Mouse (Mus musculus): ENCODE results near the gene E130114P18Rik. TPM values are rescaled to one million over a fixed set of nuclear protein-coding genes. Genes with fewer than 3 reads are reported as not detected.

Gene E130114P18Rik
- polyA plus RNA-seq, 1 experiment: not detected

DNA sequence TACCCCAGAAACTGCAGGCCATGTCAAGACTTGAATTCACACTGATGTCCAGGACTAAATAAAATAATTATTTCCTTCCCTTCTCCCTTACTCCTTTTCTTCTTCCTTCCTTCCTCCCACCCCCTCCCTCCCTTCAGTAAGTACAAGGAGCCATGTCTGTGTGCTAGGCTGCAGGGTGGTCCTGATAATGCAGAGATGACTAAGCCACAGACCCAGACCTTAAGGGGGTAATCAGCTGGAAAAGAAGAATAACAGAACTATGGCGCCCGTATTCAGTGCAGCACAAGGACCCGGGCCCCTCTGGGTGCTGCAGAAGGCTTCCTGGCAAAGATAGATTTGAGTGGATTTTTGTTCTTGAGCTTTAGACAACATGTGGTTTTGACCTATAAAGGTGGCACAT, 108.1 kb downstream of the E130114P18Rik start:
- WGBS: 90% methylated on average over 3 of the region's 3 CpGs
- H3K36me3 ChIP-seq (ENCODE audit: control insufficient read depth, insufficient read depth, low read length): no peaks in the 10 kb centered on the region

DNA sequence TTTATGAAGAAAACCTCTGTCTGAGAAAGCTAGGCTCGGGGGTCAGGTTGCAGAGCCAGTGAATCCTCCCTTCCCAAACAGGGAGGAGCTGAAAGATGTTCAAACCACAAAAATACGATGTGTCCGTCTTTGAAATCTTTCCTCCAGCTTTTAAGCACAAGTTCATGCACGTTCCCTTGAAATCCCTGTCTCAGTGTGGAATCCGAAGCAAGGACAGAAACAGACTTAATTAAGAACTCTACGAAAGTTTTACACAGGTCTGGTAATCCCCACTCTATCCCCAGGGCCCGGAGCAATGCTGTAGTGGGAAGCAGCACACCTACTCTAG, 112.5 kb downstream of the E130114P18Rik start:
- no peak overlapping the region for H3K4me3 ChIP-seq (ENCODE audit: low read depth, low read length)
- no peak for TF ChIP-seq POLR2A (IDR thresholded peaks at IDR 0.05; ENCODE audit: low read depth, low read length)
- no peak for TF ChIP-seq CTCF (IDR thresholded peaks at IDR 0.05; ENCODE audit: extremely low read depth, insufficient read length, insufficient replicate concordance, low read depth, low read length)
- H3K27ac ChIP-seq (ENCODE audit: insufficient read depth, low read depth, low read length): no peak overlapping the region
- no peaks in the 10 kb centered on the region for H3K27me3 ChIP-seq (ENCODE audit: control insufficient read depth, insufficient read depth, low read length)
- H3K36me3 ChIP-seq (ENCODE audit: control insufficient read depth, insufficient read depth, low read length): no peaks in the 10 kb centered on the region
- WGBS: 87% methylated on average over 7 of the region's 7 CpGs
- H3K4me1 ChIP-seq (ENCODE audit: control insufficient read depth, insufficient read depth, insufficient read length, low read length): no peaks in the 10 kb centered on the region

More for the DNA sequence above, 108.1 kb downstream of the E130114P18Rik start:
- no peak overlapping the region for H3K27ac ChIP-seq (ENCODE audit: insufficient read depth, low read depth, low read length)
- no peak overlapping the region for H3K4me3 ChIP-seq (ENCODE audit: low read depth, low read length)
- H3K27me3 ChIP-seq (ENCODE audit: control insufficient read depth, insufficient read depth, low read length): no peaks in the 10 kb centered on the region
- H3K4me1 ChIP-seq (ENCODE audit: control insufficient read depth, insufficient read depth, insufficient read length, low read length): no peaks in the 10 kb centered on the region
- no peak for TF ChIP-seq POLR2A (IDR thresholded peaks at IDR 0.05; ENCODE audit: low read depth, low read length)
- no peak for TF ChIP-seq CTCF (IDR thresholded peaks at IDR 0.05; ENCODE audit: extremely low read depth, insufficient read length, insufficient replicate concordance, low read depth, low read length)

DNA sequence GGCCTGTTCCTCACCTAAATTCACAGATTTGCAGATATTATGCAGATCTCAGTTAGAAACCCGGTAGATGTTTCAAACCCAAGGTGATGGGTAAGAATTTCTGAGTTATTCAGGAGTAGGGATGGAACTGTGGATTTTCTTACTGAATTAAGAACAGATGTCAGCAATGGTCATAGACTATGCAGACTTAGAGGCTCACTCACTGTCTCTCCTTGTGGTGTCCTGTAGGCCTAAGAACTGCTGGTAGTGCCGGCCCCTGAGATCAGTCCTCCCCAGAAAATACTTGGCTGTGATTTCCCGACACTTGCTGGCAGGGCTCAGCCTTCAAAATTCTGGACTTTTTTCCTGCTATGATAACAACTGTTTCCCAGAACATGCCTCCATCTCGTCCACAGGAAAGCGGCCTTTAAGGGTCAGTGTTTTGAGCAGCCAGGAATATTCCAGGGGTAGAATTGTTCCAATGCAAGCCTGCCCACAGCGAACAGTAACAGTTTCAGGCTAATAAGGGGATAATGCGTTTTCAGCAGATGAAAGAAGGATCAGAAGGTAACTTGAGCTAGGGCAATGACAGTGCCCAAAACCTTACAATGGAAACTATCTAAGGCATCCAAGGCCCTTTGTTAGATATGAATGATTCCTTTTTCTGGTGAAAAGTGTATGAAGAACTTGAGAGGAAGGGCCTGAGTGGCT, 113.0 kb downstream of the E130114P18Rik start:
- 79% methylated on average over 7 of the region's 7 CpGs for WGBS
- no peaks in the 10 kb centered on the region for H3K36me3 ChIP-seq (ENCODE audit: control insufficient read depth, insufficient read depth, low read length)
- no peaks in the 10 kb centered on the region for H3K27me3 ChIP-seq (ENCODE audit: control insufficient read depth, insufficient read depth, low read length)
- TF ChIP-seq POLR2A (IDR thresholded peaks at IDR 0.05; ENCODE audit: low read depth, low read length) (no peak), CTCF (IDR thresholded peaks at IDR 0.05; ENCODE audit: extremely low read depth, insufficient read length, insufficient replicate concordance, low read depth, low read length) (no peak)
- no peak overlapping the region for H3K4me3 ChIP-seq (ENCODE audit: low read depth, low read length)
- no peaks in the 10 kb centered on the region for H3K4me1 ChIP-seq (ENCODE audit: control insufficient read depth, insufficient read depth, insufficient read length, low read length)
- H3K27ac ChIP-seq (ENCODE audit: insufficient read depth, low read depth, low read length): no peak overlapping the region

DNA sequence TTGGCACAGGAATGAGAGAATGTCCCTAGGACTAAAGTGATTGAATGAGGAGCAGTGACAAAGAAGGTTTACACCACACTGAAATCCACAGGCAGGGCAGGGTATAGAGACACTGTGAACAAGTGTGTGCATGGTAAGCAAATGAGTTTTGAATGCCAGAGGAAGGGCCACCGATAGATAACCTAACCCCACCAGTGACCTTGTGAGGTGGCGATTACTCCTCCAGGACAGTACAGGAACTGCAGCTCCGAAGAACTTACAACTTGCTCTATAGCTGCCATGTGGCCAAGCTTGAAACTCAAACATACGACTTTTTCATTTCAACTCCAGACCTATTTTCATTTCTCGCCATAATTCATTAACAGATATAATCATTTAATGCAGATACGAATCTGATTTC, 114.0 kb downstream of the E130114P18Rik start:
- H3K27ac ChIP-seq (ENCODE audit: insufficient read depth, low read depth, low read length): no peak overlapping the region
- no peaks in the 10 kb centered on the region for H3K27me3 ChIP-seq (ENCODE audit: control insufficient read depth, insufficient read depth, low read length)
- 80% methylated on average over 6 of the region's 6 CpGs for WGBS
- H3K36me3 ChIP-seq (ENCODE audit: control insufficient read depth, insufficient read depth, low read length): no peaks in the 10 kb centered on the region
- H3K4me3 ChIP-seq (ENCODE audit: low read depth, low read length): no peak overlapping the region
- no peak for TF ChIP-seq POLR2A (IDR thresholded peaks at IDR 0.05; ENCODE audit: low read depth, low read length)
- no peak for TF ChIP-seq CTCF (IDR thresholded peaks at IDR 0.05; ENCODE audit: extremely low read depth, insufficient read length, insufficient replicate concordance, low read depth, low read length)
- no peaks in the 10 kb centered on the region for H3K4me1 ChIP-seq (ENCODE audit: control insufficient read depth, insufficient read depth, insufficient read length, low read length)

DNA sequence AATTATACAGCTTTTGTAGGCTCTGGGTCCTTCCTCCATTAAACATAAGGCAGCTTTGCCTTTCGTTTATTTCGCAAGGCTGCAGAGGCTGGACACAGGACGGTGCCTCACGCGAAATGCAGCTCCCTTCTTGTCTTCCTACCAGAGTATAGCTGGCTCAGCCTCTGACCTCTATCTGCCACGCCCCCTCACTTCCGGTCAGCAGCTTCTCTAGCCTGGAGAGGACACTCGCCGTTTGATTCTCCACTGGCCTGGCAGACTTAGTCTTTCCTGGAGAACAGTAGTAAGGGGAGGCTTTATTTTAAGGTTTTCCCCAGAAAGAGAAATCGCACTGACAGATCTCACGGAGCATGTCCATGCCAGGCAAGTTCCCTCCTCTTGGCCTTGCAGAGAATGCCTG, 115.0 kb downstream of the E130114P18Rik start:
- no peak overlapping the region for H3K27ac ChIP-seq (ENCODE audit: insufficient read depth, low read depth, low read length)
- no peaks in the 10 kb centered on the region for H3K27me3 ChIP-seq (ENCODE audit: control insufficient read depth, insufficient read depth, low read length)
- WGBS: 75% methylated on average over 11 of the region's 11 CpGs
- TF ChIP-seq CTCF (IDR thresholded peaks at IDR 0.05; ENCODE audit: extremely low read depth, insufficient read length, insufficient replicate concordance, low read depth, low read length) (no peak), POLR2A (IDR thresholded peaks at IDR 0.05; ENCODE audit: low read depth, low read length) (no peak)
- no peaks in the 10 kb centered on the region for H3K4me1 ChIP-seq (ENCODE audit: control insufficient read depth, insufficient read depth, insufficient read length, low read length)
- no peak overlapping the region for H3K4me3 ChIP-seq (ENCODE audit: low read depth, low read length)
- no peaks in the 10 kb centered on the region for H3K36me3 ChIP-seq (ENCODE audit: control insufficient read depth, insufficient read depth, low read length)

DNA sequence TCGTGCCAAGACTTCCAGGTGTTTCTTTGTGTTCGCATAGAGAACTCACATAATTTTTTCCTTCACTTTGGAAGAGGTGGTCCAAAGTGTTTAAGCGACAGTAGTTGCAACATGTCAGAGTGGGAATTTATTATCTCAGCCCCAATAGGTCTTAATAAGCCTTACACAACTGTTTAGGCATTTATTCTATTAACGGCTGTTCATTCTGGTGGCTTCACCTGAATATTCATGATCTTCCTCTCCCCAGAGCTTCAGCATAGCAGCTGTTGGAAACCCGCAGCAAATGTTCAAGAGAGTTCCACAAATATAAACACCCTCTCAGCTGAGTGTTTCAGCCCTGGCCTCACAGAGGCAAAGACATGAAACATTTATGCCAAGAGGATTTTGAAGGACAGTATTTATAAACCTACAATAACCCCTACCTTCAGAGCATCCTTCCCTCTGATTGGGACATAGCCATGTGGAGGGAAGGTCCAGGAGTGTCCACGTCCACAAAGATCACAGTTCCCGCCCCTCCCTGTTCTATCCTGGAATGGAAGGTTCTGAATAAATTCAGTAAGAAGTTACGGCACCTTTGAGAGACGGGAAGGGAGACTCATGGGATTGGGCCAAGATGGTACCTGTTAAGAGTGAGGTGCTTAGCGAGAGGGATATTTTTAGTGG, 116.1 kb downstream of the E130114P18Rik start:
- Histone ChIP-seq H3K27me3 (ENCODE audit: control insufficient read depth, insufficient read depth, low read length) (no peaks in the 10 kb centered on the region), H3K4me3 (ENCODE audit: low read depth, low read length) (no peak overlapping the region), H3K27ac (ENCODE audit: insufficient read depth, low read depth, low read length) (no peak overlapping the region), H3K36me3 (ENCODE audit: control insufficient read depth, insufficient read depth, low read length) (no peaks in the 10 kb centered on the region), H3K4me1 (ENCODE audit: control insufficient read depth, insufficient read depth, insufficient read length, low read length) (no peaks in the 10 kb centered on the region)
- 83% methylated on average over 10 of the region's 10 CpGs for WGBS
- TF ChIP-seq CTCF (IDR thresholded peaks at IDR 0.05; ENCODE audit: extremely low read depth, insufficient read length, insufficient replicate concordance, low read depth, low read length) (no peak), POLR2A (IDR thresholded peaks at IDR 0.05; ENCODE audit: low read depth, low read length) (no peak)

DNA sequence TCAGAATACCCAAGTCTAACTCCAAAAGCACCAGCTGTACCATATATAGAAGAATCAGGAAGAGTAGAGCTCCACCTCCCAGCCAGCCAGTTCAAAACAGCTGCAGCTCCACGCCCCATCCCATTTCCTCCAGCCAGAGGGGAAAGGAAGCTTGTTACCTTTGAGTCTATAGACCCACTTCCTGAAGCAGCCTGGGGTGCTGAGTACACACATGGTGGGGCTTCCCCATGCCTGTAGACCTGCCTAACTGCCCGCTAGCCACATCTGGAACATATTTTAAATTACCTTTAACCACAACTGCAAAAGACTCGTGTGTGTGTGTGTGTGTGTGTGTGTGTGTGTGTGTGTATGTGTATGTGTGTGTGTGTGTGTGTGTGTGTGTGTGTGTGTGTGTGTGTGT, 120.3 kb downstream of the E130114P18Rik start:
- no peak overlapping the region for H3K4me3 ChIP-seq (ENCODE audit: low read depth, low read length)
- no peaks in the 10 kb centered on the region for H3K4me1 ChIP-seq (ENCODE audit: control insufficient read depth, insufficient read depth, insufficient read length, low read length)
- WGBS: 35% methylated on average over 3 of the region's 3 CpGs

More for the DNA sequence above, 120.3 kb downstream of the E130114P18Rik start:
- Histone ChIP-seq H3K36me3 (ENCODE audit: control insufficient read depth, insufficient read depth, low read length) (no peaks in the 10 kb centered on the region), H3K27ac (ENCODE audit: insufficient read depth, low read depth, low read length) (no peak overlapping the region), H3K27me3 (ENCODE audit: control insufficient read depth, insufficient read depth, low read length) (no peaks in the 10 kb centered on the region)
- TF ChIP-seq CTCF (IDR thresholded peaks at IDR 0.05; ENCODE audit: extremely low read depth, insufficient read length, insufficient replicate concordance, low read depth, low read length): no peak
- no peak for TF ChIP-seq POLR2A (IDR thresholded peaks at IDR 0.05; ENCODE audit: low read depth, low read length)

All from small intestine, adult 2 months (tissue).